Mouse (Mus musculus): ENCODE data around the gene Dst.

Gene Dst

DNA sequence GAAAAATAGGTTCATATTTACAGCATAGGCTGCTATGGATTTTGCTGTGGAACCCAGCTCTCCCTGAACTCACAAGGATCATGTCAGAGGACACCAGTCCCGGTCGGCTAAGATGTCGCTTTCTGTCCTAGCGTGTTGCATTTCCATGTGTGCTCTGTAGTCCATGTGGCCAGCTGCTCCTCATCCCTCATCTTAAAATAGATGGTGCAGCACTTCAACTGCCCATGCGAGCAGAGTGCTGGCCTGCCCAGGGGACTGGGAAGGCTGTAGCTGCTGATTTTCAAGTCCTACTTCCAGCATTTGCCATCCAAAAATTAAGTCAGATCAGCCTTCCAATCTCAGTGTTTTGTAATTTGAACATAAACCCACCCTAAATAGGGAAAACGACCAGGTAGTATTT, 83.0 kb downstream of the Dst start:
- DNase-seq: no peak

DNA sequence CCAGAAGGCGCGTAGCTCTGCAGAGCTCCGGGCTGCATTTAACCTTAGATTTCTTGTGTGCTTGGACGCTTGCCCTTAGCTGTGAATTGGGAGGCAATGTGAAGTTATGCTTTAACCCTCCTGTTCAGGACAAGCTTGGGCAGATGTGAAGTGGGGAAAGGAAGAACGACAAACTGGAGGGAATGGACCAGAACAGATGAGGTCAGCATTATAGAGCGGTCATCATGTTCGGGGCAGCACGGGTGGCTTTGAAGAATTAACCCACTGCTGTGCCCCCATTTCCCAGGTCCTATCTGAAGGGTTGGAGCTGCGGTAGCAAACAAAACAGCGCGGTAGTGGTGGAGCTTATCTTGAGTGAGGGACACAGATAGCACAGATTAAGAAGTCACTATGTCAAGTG, 84.8 kb downstream of the Dst start:
- DNase-seq: no peak

DNA sequence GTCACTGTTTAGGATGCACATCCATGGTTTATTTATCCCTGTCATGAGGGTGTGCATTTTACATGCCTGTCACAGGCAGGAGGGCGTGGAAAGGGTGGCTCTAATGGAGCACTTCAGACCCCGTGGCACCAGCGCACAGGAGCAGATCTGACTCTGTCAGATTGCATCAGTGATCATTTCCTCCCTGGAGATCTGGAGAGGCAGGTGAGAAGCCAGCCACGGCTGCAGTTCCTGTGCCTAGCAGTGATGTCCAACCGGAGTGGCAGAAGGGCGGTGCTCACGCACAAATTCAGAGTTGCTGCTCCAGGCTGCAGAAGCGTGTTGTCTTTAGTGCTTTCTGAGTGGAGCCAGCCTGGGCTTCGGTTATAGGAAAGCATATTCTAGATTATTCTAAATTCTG, 86.2 kb downstream of the Dst start:
- no peak for DNase-seq

DNA sequence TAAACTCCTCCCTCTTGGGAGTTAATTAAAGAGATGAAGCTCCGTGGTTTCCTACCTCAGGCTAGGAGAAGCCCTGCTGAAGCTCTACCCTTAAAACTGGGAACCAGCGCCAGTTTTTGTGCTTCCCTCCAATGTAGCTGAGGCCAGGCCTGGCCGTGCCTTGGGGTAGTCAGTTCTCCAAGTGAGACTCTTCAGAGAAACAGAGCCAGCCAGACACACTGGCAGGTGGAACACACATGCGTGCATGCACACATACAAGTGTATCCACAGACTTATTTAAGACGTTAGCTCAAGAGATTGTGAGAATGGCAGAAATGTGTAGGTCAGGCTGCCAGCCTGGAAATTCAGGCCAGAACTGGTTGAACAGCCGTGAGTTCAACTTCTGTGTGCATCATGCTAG, 87.4 kb downstream of the Dst start:
- no peak for DNase-seq

DNA sequence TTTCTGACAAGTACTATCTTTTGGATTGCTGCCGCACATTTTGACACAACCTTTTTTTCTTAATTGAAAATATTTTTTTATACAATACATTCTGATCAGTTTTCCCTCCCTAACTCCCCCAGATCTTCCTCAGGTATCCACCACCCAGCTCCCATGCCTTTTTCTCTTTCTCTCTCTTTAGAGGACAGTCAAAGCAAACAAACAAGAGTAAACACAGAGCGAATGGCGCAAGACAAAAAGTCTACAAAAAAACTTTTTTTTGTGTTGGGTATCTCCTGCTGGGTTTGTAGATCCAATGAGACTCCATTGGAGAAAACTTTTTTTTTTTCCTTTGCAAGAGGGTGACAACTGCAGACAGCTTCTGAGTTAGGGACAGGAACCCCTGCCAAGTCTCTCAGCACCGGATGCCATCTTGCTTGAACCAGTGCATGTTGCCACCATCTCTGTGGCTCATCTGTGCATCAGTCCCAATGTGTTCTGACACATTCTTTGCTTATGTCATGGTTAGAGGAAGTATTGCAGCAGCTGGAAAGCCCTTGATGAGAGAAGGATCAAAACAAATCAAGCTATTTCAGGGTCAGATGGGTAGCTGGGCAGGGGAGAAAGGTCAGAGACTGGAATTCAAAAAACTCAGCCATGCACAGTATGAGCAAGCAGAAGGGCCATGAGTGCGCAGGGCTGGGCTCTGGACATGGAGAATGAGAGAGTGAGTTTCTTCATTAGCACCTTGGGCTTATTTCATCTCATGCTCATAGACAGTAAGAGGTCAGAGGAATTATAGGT, 88.3 kb downstream of the Dst start:
- DNase-seq: no peak

DNA sequence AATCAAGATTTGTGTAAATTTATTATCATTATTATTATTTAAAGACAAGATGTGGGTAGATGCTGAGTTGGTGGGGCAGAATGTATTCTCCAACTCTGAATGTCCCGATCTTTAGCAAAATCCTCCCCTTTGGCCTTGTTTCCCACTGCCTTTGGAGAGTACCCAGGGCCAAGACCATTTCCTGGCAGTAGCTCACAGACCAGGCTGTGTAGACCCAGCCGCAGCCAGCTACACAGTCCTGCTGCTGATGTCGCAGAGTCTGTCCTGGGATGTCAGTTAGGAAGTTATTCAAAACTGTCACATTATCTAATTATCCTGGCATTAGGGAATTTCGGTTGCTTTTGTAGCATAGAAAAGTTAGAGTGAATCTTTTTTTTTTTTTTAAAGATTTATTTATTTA, 94.3 kb downstream of the Dst start:
- no peak for DNase-seq

DNA sequence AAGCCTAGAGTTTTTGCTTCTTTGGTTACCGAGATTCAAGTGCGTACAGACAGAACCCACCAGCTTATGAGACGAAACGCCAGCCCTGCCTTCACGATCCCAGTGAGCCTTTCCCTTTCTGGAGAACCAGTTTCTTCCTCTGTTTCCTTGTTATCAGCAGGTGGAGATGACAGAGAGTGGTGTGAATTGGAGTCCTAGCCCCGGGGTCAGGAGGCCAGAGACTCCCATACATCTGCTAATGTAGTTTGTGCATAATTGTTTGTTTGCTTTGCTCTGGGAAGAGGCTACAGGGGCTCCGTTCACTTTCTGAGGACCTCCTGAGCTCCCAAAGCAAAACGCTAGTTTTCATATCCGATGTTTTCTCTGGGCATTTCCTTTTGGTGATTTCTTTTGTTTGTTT, 94.9 kb downstream of the Dst start:
- no peak for DNase-seq

DNA sequence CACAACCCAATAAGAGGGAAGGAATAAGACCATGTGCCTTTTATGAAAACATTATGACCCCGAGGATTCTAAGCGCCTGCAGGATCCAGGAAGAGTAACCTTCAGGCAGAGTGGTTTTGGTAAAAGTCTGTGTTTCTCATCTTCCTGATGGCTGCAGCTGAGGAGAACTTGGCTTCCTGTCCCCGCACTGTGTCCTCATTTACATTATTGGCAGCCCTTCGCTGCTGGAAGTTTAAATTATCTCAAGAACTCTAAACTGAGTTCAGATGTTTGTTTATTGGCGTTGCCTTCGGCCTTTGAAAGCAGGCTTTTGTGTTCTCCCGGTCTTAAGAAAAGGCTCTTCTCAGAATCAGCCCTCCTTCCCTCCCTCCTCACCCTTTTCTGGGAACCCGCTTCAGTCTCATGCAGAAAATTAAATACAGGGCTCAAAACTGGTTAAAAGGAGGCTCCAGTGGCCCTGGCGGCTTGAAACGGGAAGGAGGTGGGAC, 97.3 kb downstream of the Dst start:
- DNase-seq: no peak

DNA sequence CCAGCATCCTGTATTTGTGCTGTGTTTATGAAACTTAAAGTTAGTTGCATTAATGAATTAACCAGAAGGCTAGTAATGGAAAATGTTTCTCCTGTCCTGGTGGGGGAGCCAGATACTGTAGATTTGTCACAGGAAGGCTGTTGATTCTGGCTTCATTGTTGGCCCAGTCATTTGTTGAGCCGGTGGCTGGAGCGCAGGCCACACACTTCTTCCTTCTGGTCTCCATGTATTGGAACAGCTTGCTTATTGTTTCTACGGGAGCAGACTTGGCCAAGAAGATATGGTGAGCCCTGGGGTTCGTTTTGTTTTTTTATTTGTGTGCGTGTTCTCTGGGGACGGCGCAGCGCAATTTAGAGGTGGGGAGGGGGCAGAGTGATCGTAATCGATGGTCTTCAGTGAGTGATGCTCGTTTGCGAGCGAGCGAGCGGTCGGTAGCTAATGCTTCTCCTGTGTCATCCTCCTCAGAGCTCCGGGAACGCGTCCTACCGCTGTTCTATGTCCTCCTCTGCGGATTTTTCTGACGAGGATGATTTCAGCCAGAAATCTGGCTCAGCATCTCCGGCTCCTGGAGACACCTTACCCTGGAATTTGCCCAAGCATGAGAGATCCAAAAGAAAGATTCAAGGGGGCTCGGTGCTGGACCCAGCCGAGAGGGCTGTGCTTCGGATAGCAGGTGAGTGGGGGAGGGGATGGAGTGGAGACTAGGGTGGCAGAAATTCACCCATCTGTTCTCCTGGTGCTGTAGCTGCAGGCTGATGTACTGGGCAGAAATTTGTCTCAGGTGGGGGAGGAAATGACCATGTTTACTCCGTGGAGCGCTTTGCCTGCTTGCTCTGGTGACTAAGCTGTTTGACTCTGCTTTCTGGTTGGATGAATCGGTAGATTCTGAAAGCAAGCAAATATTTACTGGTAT, 98.0 kb downstream of the Dst start:
- peak; percentile 30 for DNase-seq

DNA sequence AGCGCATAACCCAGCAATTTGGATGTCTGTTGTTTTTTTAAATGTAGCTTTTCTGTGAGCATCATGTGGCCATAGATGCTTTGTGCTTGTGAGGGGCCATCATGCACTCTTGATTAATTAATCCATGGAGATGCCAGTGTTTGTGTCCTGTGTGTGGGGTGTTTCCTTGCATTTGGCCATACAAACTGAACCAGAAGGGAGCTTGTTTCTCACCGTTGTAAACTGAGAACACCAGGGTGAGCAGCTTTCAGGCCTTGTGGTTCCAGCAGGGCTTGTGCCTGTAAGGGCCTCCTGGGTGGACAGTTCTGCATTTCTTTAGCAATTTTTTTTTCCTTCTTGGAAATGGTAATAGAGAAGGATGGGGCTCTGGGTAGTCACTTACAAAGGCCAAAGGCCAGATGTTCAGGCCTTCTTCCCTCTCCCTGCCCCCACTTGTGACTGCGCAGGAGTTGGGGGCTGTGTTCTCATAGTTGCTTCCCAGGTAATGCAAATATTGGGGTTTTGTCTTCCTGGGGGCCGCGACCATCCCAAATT, 98.9 kb downstream of the Dst start:
- no peak for DNase-seq

DNA sequence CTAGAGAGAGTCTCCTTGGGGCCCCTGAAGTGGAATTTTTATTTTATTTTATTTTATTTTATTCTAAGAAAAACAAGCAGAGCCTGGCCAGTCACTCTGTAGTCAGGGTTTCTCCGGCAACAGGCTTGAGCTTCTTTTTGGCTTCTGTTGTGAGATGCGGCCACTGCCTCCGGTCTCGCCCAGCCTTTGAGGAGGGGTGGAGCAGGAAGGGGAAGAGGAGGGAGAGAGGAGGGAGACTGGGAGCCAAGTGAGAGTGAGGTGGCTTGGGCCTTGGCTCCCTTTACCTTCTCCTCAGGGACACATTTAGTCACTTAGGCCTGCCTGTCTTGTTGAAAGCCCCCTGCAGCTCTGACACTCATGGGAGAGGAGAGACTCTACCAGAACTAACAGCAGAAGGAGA, 99.4 kb downstream of the Dst start:
- DNase-seq: no peak

DNA sequence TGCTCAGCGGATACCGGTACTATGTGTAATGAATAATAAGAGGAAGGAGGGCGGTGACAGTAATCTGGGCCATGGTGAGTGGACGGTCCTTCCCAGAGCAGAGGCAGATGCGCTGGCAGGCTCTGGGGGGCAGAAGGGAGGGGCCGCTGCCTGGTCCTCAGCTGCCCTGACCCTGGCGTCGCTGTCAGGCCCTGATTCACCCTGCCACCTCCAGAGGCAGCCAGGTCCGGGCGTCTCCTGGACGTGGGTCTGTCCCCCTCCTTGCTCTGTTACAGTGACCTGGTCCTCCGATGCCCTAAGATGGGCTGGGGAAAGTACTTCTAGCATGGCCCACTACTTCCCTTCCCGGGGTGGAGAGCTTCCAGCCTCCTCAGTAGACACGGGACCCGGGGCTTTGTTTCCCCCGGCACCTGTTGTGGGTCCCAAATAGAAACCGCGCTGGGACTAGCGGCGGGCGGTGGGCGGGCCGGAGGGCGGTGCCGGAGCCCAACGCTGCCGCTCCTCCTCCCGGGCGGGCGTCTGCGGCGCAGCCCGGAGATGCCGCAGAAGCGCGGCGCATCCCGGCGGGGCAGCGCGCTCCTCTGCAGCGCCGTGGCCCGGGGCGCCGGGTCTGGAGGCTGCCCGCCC, 103.1 kb downstream of the Dst start:
- DNase-seq: peak; percentile 62

DNA sequence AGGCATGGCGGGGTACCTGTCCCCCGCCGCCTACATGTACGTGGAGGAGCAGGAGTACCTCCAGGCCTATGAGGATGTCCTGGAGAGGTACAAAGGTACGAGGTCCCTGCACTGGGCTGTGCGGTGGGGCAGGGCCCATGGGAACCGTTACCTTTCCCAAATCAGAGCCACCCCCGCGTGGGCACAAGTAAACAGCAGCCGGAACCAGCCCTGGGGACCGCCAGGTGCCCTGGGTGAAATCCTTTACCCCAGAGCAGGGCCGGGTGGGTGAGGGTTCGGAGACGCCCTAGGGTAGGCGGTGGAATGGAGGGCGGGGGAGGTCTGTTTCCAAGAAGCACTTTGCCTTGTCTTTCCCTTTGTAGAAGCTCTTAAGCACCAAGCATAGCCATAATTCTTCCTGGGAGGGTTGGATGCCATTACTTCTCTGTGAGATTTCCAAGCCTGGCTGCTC, 103.8 kb downstream of the Dst start:
- peak; percentile 32 for DNase-seq

DNA sequence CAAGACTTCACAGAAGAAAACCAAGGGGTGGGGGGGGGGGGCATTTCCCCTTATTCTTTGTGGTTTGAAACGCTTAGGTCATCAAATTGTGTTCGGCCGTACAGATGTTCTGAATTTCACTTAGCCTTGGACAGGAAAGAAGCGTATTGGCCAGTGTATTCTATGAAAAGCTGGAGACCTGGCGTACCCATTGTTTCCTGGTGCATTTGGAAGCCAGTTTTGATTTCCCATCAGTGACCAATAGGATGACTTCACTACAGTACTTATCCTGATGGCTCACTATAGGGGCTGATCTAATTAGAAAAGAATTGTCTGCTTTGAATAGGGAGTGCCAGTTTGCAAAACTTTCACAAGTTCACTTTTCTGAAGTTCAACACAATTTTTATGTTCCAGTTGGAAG, 105.5 kb downstream of the Dst start:
- DNase-seq: no peak

DNA sequence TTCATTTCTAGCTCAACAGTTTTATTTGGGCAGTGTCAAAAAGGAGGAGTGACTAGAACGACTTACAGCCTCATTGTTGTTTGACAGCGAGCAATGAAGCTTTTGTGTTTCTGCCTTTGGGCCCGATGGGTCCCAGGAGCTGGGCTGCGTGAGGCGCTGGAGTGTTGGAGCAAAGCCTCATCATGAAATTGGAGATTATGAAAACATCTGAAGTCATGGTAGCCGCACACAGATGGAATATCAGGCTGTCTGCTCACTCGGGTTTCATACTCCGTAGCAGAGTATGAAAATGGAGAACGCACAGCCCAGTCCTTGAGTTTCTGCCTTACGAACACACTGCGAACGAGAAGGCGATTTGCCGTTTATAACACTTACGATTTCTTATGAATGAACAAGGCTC, 108.8 kb downstream of the Dst start:
- no peak for DNase-seq

DNA sequence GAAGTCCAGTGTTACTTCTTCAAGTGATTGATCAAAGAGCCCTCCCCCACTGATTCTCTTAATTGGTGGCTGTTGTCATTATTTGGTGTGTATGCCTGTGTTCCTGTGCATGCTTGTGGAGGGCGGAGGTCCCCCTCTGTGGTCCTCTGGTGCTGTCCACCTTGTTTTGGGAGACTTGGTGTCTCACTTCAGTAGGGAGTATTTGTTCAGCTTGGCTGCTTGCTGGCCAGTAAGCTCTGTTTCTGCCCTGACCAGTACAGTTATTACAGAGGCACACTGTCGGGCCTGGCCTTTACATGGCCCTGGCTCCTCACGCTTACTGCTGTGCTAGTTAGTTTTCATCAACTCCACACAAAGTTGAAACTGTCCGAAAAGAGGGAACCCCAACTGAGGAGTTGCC, 109.3 kb downstream of the Dst start:
- DNase-seq: no peak

DNA sequence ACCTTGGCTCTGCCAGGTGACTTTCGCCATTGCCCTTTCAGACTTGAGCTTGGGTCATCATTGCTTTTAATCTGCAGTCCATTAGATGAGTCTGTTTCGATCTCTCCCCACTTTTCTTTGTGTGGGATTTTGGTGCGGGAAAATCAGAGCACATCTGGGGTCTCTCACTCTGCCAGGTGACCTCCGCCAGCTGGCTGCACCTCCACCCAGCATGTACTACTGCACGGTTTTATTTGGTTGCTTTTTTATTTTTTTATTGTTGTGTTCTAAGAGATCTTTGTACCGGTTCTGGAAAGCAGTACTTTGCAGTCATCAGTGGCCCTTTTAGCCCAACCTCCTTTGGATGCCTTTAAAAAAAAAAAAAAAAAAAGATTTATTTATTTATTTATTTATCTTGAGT, 112.6 kb downstream of the Dst start:
- DNase-seq: no peak

DNA sequence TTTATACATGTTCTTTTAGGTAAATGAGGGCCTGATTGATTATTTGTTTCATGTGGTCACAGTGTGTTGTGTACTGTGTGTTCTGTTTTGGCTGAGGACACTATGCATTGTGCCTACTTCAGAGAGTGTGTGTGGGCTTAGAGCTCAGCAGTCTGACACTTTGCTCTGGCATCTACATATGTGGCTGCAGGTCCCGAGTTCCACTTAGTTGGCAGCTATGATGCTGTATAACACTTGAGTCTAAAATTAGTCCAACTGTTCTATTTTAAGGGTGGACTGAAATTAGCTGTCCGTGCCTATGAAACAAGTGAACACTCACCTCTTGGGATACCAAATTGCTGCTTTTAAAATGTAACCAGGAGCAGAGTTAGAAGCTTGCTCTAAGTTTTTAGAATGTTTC, 113.5 kb downstream of the Dst start:
- no peak for DNase-seq

DNA sequence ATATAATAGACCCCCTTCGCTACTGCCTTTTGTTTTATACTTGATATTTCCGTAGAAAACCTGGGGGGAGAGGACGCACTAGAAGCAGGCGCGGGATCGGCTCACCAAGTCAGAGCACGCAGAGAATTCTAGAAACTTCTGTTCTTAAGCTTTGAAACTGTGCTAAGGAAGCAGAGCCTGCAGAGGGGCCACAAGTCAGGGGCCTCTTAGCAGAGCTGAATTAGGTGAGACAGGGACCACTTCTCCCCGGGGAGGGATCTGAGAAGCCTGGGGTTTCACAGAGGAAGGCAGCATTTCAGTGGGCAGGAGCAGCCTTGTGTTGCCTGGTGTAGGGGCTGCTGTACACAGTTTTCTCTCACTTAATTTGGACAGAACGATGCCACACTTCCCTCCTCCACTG, 115.1 kb downstream of the Dst start:
- no peak for DNase-seq

DNA sequence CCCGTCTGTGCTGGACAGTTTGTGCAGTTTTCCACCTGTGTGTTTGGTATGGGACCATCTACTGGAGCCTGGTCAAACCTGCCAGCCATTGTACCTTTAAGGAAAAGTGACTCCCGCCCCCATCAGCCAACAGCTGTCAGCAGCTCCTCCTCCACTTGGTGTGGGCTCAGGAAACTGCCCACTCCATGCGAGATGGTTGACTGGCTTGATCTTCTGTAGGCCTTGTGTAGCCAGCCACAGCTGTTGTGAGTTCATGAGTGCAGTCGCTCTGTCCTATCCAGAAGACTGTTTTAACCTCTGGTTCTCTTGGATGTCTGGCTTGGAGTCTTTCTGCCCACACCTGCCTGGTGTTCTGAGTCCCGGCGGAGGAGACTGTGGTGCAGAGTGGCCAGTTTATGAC, 117.9 kb downstream of the Dst start:
- DNase-seq: no peak

DNA sequence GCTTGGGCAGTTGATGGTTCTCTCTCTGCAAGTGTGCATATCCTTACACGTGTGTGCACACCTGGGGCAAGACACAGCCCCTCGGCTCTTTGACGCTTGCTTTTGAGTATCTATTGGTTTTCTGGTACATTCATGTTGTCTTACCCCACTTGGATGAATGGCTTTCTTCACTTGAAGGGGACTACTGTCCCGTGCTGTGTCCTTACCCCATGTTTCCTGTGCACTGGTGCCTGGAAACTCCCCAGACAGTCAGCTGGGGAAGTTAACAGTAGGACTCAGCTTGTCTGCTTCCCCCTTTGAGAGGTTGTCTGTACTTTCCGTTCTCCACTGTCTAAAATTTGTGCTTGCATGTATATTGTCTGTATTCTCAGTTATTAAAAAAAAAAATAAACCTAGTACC, 120.7 kb downstream of the Dst start:
- no peak for DNase-seq

DNA sequence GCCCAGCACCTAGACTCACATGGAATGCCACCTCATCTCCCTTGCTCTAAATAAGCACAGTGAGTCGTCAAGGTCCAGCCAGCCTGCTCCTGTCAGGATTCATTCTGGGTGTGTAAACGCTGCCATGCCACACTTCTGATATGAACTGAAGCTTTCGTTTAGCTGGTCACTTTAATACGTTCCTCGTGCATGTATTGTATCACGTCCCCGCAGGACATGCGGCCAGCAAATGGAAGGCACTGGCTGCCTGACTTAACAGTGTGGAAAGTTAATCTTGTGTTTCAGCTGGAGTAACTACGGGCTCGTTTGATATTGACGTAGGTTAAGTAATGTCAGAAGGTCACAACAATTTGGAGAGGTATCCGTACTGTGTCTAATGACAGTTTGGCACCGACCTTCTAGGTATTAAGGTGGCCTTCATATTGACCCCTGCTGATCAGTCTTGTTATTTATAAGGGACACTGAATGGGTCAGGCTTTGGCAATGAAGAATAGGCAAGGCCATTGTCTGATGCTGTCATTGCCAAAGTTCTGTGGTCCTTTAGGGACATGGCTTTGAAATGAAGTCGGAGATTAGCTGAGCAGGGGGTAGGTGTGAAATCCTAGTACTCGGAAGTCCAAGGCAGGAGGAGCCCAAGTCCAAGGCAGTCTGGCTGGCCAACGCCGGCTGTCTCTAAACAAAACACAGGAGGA, 122.5 kb downstream of the Dst start:
- no peak for DNase-seq

DNA sequence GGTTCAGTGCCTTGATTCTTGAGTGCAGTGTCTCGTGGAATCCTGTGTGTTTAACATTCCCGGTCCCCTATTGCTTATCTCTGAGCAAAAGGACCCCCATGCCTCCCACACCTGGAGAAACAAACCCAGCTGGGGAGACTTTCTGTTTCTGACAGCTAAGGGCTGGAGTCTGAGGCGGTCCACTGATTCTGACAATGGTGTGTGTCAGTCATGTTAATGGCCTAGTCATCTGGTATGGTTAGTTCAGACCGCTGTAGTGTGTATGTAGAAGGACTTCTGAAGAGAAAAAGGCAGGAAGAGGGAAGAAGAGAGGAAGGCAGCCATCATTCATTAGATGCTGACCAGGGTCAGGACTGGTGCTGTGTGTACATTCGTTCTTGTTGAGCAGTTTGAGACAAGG, 125.0 kb downstream of the Dst start:
- DNase-seq: no peak
